Mouse (Mus musculus) embryonic fibroblast, embryonic 13.5 days (primary cell): ENCODE measurements around the gene Hbb-bs.

ENCODE experiments used
- CTCF ChIP-seq: IDR thresholded peaks from 2 replicates; pipeline ENCODE4 v1.5.1; 2011; ENCODE audit warnings: mild to moderate bottlenecking, control low read depth, low read length, moderate library complexity, borderline replicate concordance; ENCODE audit not compliant: insufficient read depth
- POLR2A ChIP-seq: IDR thresholded peaks from 2 replicates; pipeline ENCODE4 v1.6.1; 2011; ENCODE audit warnings: low read depth, mild to moderate bottlenecking, control low read depth, low read length, moderate library complexity

DNA sequence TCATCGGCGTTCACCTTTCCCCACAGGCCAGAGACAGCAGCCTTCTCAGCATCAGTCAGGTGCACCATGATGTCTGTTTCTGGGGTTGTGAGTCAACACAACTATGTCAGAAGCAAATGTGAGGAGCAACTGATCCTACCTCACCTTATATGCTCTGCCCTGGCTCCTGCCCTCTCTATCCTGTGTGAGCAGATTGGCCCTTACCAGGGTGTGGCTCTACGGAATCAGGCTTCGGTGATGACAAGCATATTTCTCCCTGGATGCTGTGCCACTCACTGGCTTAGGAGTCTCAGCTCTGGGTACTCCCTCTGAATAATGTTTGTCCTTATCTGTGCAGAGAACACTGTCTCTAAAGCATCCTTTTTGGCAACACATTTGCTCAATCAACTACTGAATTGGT, at the start of gene Hbb-bs:
- TF ChIP-seq CTCF, result no peak
- TF ChIP-seq POLR2A, result no peak
